Mouse (Mus musculus) lung, postnatal 0 days (tissue): ENCODE data around the gene Elf4. TPM values are rescaled to one million over a fixed set of nuclear protein-coding genes. Genes with fewer than 3 reads are reported as not detected.

Source experiments
- ATAC-seq: fragments of 200-750 bp; cut with Nextera tagmentation; 2 replicates; pipeline ENCODE4 v1.8.0; 2017; ENCODE audit warnings: moderate library complexity
- DNase-seq: peaks from one replicate; pipeline ENCODE4 v3.0.0-alpha.2; 2016; ENCODE audit warnings: low spot score
- H3K27ac ChIP-seq: fragments of 300-500 bp; sonication (generic); 2 replicates; pipeline ENCODE4 v1.5.1; 2014; ENCODE audit warnings: antibody characterized with exemption, mild to moderate bottlenecking, low read length, mixed read lengths
- H3K27me3 ChIP-seq: fragments of 300-500 bp; sonication (generic); replicated peaks from 2 replicates; pipeline ENCODE4 v1.6.1; 2014; ENCODE audit warnings: low read length, mixed read lengths; ENCODE audit not compliant: insufficient read depth
- H3K36me3 ChIP-seq: fragments of 300-500 bp; sonication (generic); 2 replicates; pipeline ENCODE4 v1.6.1; 2014; ENCODE audit warnings: low read length, mixed read lengths; ENCODE audit not compliant: insufficient read depth
- H3K4me1 ChIP-seq: fragments of 300-500 bp; sonication (generic); 2 replicates; pipeline ENCODE4 v1.6.1; 2014; ENCODE audit warnings: antibody characterized with exemption, low read depth, low read length, mixed read lengths; ENCODE audit not compliant: insufficient read depth
- H3K4me2 ChIP-seq: fragments of 300-500 bp; sonication (generic); replicated peaks from 2 replicates; pipeline ENCODE4 v1.6.1; 2014; ENCODE audit warnings: low read depth, mild to moderate bottlenecking, low read length, moderate library complexity, mixed read lengths
- H3K4me3 ChIP-seq: fragments of 300-500 bp; sonication (generic); 2 replicates; pipeline ENCODE4 v1.5.1; 2014; ENCODE audit warnings: low read depth, low read length
- H3K9ac ChIP-seq: fragments of 300-500 bp; sonication (generic); replicated peaks from 2 replicates; pipeline ENCODE4 v1.6.1; 2014; ENCODE audit warnings: low read depth, mild to moderate bottlenecking
- H3K9me3 ChIP-seq: fragments of 300-500 bp; sonication (generic); 2 replicates; pipeline ENCODE4 v1.6.1; 2016; ENCODE audit warnings: low read length, mixed read lengths
- CTCF ChIP-seq: IDR thresholded peaks from 2 replicates; pipeline ENCODE4 v1.5.1; 2016; ENCODE audit warnings: antibody characterized with exemption, mild to moderate bottlenecking
- EP300 ChIP-seq: IDR thresholded peaks from 2 replicates; pipeline ENCODE4 v1.6.1; 2016; ENCODE audit warnings: antibody characterized with exemption, mild to moderate bottlenecking, control low read depth
- WGBS: fragments of 180-500 bp; shearing (Covaris S2); extraction: QIAGEN DNeasy Blood & Tissue Kit; methylation state at CpG from one replicate; pipeline ENCODE4 v1.1.7; 2014; 5-methylcytosine and 5-hydroxymethylcytosine counted together
- polyA plus RNA-seq: library from polyadenylated mRNA; unstranded; fragments of >200 nt; fragmentation: Nextera tagmentation; extraction: Ambion mirVana; gene quantifications from 2 replicates; pipeline ENCODE4 v1.2.1, GENCODE M21; 2015

Gene Elf4
- 3.5 and 3.8 TPM in 2 replicates for polyA plus RNA-seq

GRCm38 (mm10) chrX:48462754-48463507, at the start of gene Elf4:
Gene Elf4, minus strand, starts transcription at chrX:48463132.
- peak; percentile 79 for ATAC-seq
- TF ChIP-seq EP300 (no peak), CTCF (peak; percentile 90)
- WGBS, result 14% methylated on average over 35 of the region's 38 CpGs

DNA sequence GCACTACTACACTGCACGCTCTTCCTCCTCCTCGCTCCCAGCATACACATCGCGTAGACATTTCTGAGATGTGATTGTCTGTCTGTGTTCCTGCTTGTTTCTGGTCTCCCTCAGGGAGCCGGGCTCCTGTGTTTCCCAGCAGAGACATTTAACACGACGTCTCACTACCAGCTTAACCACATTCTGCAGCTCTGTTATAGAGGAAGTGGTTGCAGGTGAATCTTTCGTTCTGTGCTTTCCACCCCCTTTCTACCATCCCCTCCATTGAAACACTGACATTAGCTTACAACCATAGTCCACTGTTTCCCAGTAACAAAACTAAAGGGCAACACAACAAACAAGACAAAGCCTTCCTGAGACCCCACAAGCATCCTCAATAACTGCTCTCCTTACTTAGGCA, 30.8 kb upstream of the Elf4 start:
- 93% methylated on average over 8 of the region's 8 CpGs for WGBS
- no peak overlapping the region for H3K9ac ChIP-seq
- no peak for ATAC-seq
- no peak overlapping the region for H3K4me3 ChIP-seq
- no peaks in the 10 kb centered on the region for H3K4me1 ChIP-seq
- no peaks in the 10 kb centered on the region for H3K36me3 ChIP-seq
- no peak for DNase-seq
- H3K4me2 ChIP-seq, result no peak overlapping the region
- H3K9me3 ChIP-seq, result no peaks in the 10 kb centered on the region
- no peak overlapping the region for H3K27ac ChIP-seq
- H3K27me3 ChIP-seq, result no peaks in the 10 kb centered on the region
- TF ChIP-seq EP300 (no peak), CTCF (no peak)

More at GRCm38 (mm10) chrX:48462754-48463507, at the start of gene Elf4:
- peak; percentile 65 for DNase-seq
- peak within 1 kb of the TSS; percentile 60 for H3K4me2 ChIP-seq
- H3K4me1 ChIP-seq, result no peaks in the 10 kb centered on the region
- no peaks in the 10 kb centered on the region for H3K9me3 ChIP-seq
- no peaks in the 10 kb centered on the region for H3K27me3 ChIP-seq
- peak within 1 kb of the TSS; percentile 24 for H3K4me3 ChIP-seq
- H3K9ac ChIP-seq, result no peak within 1 kb of the TSS
- no peaks in the 10 kb centered on the region for H3K36me3 ChIP-seq
- H3K27ac ChIP-seq, result no peak within 1 kb of the TSS

DNA sequence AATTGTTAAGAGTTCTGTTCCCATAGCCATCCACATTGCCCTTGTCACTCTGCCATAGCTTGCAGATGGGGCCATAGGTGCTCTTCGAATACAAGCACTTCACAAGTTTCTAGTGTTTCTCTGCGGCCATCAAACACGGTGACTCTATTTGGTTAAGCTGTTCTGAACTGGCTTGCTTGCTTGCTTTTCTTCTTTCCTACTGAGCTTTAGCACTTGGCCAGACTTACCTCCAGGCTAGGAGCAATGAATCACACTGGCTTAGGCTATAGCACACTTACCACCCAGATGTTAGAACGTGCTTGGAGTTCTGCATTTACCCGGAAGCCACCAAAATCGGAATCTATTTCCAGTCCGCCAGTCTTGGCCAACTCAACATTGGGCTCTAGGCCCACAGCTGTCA, 18.8 kb upstream of the Elf4 start:
- ATAC-seq (peak; percentile 61), DNase-seq (peak; percentile 54)
- Histone ChIP-seq H3K27me3 (no peaks in the 10 kb centered on the region), H3K4me1 (no peaks in the 10 kb centered on the region), H3K9me3 (no peaks in the 10 kb centered on the region), H3K27ac (no peak overlapping the region), H3K4me2 (no peak overlapping the region), H3K9ac (no peak overlapping the region), H3K36me3 (no peaks in the 10 kb centered on the region), H3K4me3 (no peak overlapping the region)
- 64% methylated on average over 7 of the region's 7 CpGs for WGBS
- no peak for TF ChIP-seq CTCF
- TF ChIP-seq EP300, result peak; percentile 15; the same call in 1 of the 2 replicates

DNA sequence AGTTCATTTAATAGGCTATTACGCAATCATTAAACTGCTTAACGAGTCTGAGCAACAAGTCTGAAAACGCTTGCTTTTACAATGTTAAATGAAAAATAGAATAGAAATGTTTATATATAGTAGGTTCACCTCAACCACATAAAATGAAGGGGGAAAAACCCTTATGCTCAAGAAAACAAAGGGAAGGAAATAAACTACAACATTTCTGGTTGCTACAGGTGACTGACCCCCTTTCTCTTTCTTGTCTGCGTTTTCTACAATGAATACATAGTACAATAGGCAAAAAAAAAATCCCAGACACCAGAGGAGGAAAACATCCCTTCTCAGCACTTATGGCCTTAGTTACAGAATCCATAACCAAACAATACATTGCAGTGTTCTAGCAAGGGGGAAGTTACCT, 18.2 kb upstream of the Elf4 start:
- Histone ChIP-seq H3K36me3 (no peaks in the 10 kb centered on the region), H3K4me3 (no peak overlapping the region)
- no peak for DNase-seq

GRCm38 (mm10) chrX:48467355-48467946, 4.5 kb upstream of the Elf4 start:
- Histone ChIP-seq H3K4me1 (no peaks in the 10 kb centered on the region), H3K4me2 (no peak overlapping the region), H3K27me3 (no peaks in the 10 kb centered on the region), H3K4me3 (no peak overlapping the region), H3K9ac (no peak overlapping the region), H3K36me3 (no peaks in the 10 kb centered on the region), H3K27ac (no peak overlapping the region), H3K9me3 (no peaks in the 10 kb centered on the region)
- TF ChIP-seq CTCF (no peak), EP300 (peak; percentile 88)
- ATAC-seq, result peak; percentile 89
- DNase-seq, result peak; percentile 45
- 67% methylated on average over 3 of the region's 3 CpGs for WGBS

More for the DNA sequence above, 18.2 kb upstream of the Elf4 start:
- WGBS, result 52% methylated on average over 4 of the region's 4 CpGs
- TF ChIP-seq EP300, result no peak
- no peak for TF ChIP-seq CTCF
- Histone ChIP-seq H3K4me1 (no peaks in the 10 kb centered on the region), H3K27ac (no peak overlapping the region), H3K9me3 (no peaks in the 10 kb centered on the region), H3K4me2 (no peak overlapping the region), H3K27me3 (no peaks in the 10 kb centered on the region), H3K9ac (no peak overlapping the region)
- ATAC-seq, result no peak

GRCm38 (mm10) chrX:48466174-48466573, 3.2 kb upstream of the Elf4 start:
- Histone ChIP-seq H3K9ac (no peak overlapping the region), H3K27ac (no peak overlapping the region), H3K27me3 (no peaks in the 10 kb centered on the region), H3K9me3 (no peaks in the 10 kb centered on the region), H3K4me3 (no peak overlapping the region), H3K4me2 (no peak overlapping the region), H3K4me1 (no peaks in the 10 kb centered on the region), H3K36me3 (no peaks in the 10 kb centered on the region)
- no peak for TF ChIP-seq CTCF
- no peak for TF ChIP-seq EP300
- WGBS, result 78% methylated on average over 2 of the region's 2 CpGs
- no peak for DNase-seq
- no peak for ATAC-seq
